Mouse (Mus musculus) midbrain, postnatal 0 days (tissue): ENCODE data around the gene Ube2d1. TPM values are rescaled to one million over a fixed set of nuclear protein-coding genes. Genes with fewer than 3 reads are reported as not detected.
A peak's percentile ranks its signal among the peaks of the same experiment; 100 is the strongest.

Experiments used
- ATAC-seq: fragments of 200-750 bp; cut with Nextera tagmentation; 2 replicates; pipeline ENCODE4 v1.8.0; 2017; ENCODE audit warnings: moderate number of reproducible peaks, mild to moderate bottlenecking, moderate TSS enrichment, moderate library complexity; ENCODE audit not compliant: low FRiP score
- DNase-seq: peaks from one replicate; pipeline ENCODE4 v3.0.0-alpha.2; 2015; ENCODE audit warnings: low spot score
- H3K27ac ChIP-seq: fragments of 300-500 bp; sonication (generic); 2 replicates; pipeline ENCODE4 v1.5.1; 2014; ENCODE audit warnings: low read depth, mild to moderate bottlenecking, low read length, mixed read lengths
- H3K27me3 ChIP-seq: fragments of 300-500 bp; sonication (generic); 2 replicates; pipeline ENCODE4 v1.6.1; 2014; ENCODE audit warnings: low read length, control low read depth, mixed read lengths; ENCODE audit not compliant: insufficient read depth
- H3K36me3 ChIP-seq: fragments of 300-500 bp; sonication (generic); 2 replicates; pipeline ENCODE4 v1.6.1; 2014; ENCODE audit warnings: low read length, control low read depth, mixed read lengths; ENCODE audit not compliant: insufficient read depth
- H3K4me1 ChIP-seq: fragments of 300-500 bp; sonication (generic); 2 replicates; pipeline ENCODE4 v1.6.1; 2014; ENCODE audit warnings: mild to moderate bottlenecking, control low read depth, antibody characterized with exemption, low read length, mixed read lengths; ENCODE audit not compliant: insufficient read depth
- H3K4me2 ChIP-seq: fragments of 300-500 bp; sonication (generic); 2 replicates; pipeline ENCODE4 v1.6.1; 2014; ENCODE audit warnings: low read depth, mild to moderate bottlenecking, low read length, mixed read lengths; ENCODE audit not compliant: poor library complexity, severe bottlenecking
- H3K4me3 ChIP-seq: fragments of 300-500 bp; sonication (generic); 2 replicates; pipeline ENCODE4 v1.5.1; 2014; ENCODE audit warnings: low read depth, mild to moderate bottlenecking, low read length, moderate library complexity
- H3K9ac ChIP-seq: fragments of 300-500 bp; sonication (generic); replicated peaks from 2 replicates; pipeline ENCODE4 v1.6.1; 2014; ENCODE audit warnings: mild to moderate bottlenecking, low read length, moderate library complexity, mixed read lengths; ENCODE audit not compliant: poor library complexity, severe bottlenecking
- H3K9me3 ChIP-seq: fragments of 300-500 bp; sonication (generic); 2 replicates; pipeline ENCODE4 v1.6.1; 2016; ENCODE audit warnings: low read length, control low read depth
- CTCF ChIP-seq: IDR thresholded peaks from 2 replicates; pipeline ENCODE4 v1.5.1; 2016; ENCODE audit warnings: antibody characterized with exemption, mild to moderate bottlenecking
- WGBS: fragments of 180-500 bp; shearing (Covaris S2); extraction: QIAGEN DNeasy Blood & Tissue Kit; methylation state at CpG from one replicate; pipeline ENCODE4 v1.1.7; 2014; 5-methylcytosine and 5-hydroxymethylcytosine counted together
- polyA plus RNA-seq: library from polyadenylated mRNA; unstranded; fragments of >200 nt; fragmentation: Nextera tagmentation; extraction: Ambion mirVana; gene quantifications from 2 replicates; pipeline ENCODE4 v1.2.1, GENCODE M21; 2015
- total RNA-seq: library from RNA; depleted of rRNA; stranded (reverse); fragments of >200 nt; gene quantifications from 2 replicates; pipeline ENCODE4 v1.2.3, GENCODE M21; 2014

Gene Ube2d1
- total and polyA plus RNA-seq, 2 experiments from 2014 or later, result 100 to 179 TPM

DNA sequence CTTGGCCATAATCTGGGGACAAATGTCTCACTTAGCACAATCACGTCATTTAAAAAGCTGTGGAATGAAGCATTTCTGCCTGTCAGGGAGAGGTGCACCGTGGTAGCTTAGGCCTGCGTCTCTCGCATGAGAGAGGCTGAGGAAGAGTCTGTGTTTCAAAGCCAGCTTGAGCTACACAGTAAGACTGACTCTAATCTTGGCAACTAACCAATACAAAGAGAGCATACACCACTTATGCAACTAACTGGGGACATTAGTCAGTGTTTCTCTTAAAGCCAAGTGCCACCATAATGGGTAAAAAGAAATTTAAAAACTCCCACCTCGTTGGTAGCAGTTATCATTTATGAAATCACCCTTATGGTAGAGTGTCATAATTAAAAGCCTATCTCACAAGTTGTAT lies 43.8 kb upstream of the Ube2d1 start:
- Histone ChIP-seq H3K4me3 (no peak overlapping the region), H3K4me1 (no peaks in the 10 kb centered on the region), H3K27me3 (no peaks in the 10 kb centered on the region), H3K27ac (no peak overlapping the region), H3K36me3 (peaks cover 17% of the 10 kb centered on the region), H3K4me2 (no peak overlapping the region), H3K9me3 (no peaks in the 10 kb centered on the region), H3K9ac (no peak overlapping the region)
- DNase-seq (no peak), ATAC-seq (no peak)
- 90% methylated on average over 5 of the region's 5 CpGs for WGBS
- TF ChIP-seq CTCF, result no peak

DNA sequence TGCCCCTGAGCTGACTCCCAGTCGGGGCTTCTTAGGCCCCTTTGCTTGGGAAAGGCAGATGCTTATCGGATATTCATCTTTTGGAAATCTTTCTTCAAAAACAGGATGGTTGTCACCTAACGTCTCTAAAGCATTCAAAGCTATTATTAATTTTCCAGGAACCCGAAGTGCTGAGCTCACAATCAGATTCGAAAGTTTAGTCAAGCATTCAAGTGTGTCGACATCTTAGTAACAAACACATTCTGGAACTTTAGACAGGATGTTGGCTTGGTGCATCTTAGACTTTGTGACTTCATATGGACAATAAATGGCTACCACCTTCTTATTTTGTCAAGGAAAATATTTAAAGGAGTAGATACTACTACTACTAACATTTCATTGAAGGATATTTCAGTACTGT lies 43.3 kb upstream of the Ube2d1 start:
- H3K4me1 ChIP-seq, result no peaks in the 10 kb centered on the region
- DNase-seq (no peak), ATAC-seq (no peak)
- H3K4me3 ChIP-seq, result no peak overlapping the region
- peaks cover 17% of the 10 kb centered on the region for H3K36me3 ChIP-seq
- 83% methylated on average over 6 of the region's 6 CpGs for WGBS
- TF ChIP-seq CTCF, result no peak
- no peak overlapping the region for H3K27ac ChIP-seq
- H3K27me3 ChIP-seq, result no peaks in the 10 kb centered on the region
- H3K9me3 ChIP-seq, result no peaks in the 10 kb centered on the region
- no peak overlapping the region for H3K9ac ChIP-seq
- no peak overlapping the region for H3K4me2 ChIP-seq

DNA sequence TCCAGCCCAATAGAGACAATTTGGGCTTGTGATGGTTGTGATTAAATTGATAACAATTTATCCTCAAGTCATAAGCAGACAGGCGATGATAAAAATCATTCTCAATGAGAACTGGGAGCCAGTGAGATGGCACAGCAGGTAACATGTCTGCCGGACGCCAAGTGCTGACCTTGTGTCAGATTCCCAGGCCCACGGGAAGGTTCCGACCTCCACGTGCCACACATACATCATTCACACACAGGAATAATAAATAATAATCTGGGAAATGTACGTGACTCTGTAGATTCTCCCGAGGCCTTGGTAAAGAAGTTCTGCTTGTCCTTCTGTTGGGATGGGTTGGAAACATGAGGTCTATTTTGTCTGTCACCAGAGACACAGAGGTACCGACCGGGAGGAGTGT lies 42.3 kb upstream of the Ube2d1 start:
- no peak for TF ChIP-seq CTCF
- Histone ChIP-seq H3K36me3 (peaks cover 17% of the 10 kb centered on the region), H3K9me3 (no peaks in the 10 kb centered on the region), H3K9ac (no peak overlapping the region), H3K27ac (no peak overlapping the region), H3K4me3 (no peak overlapping the region), H3K4me1 (no peaks in the 10 kb centered on the region), H3K27me3 (no peaks in the 10 kb centered on the region), H3K4me2 (no peak overlapping the region)
- ATAC-seq, result no peak
- DNase-seq, result no peak
- 85% methylated on average over 10 of the region's 10 CpGs for WGBS

DNA sequence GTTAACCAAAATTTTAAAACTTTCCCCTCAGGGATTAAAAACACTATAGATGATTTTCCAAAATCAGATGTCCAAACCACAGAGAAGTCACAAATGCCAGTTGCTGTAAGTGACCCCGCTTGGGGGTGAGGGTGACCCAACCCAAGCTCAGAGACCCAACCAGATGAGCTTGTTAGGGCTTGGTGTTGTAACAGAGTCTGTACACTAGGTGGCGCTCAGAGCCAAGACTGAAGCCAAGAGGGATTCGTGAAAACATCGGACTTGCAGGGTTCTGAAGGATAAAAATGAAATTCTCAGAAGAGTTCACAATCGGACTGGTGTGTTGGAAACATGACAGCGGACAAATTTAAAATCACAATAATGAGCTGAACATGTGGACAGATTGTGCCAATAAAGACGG lies 41.7 kb upstream of the Ube2d1 start:
- Histone ChIP-seq H3K4me2 (no peak overlapping the region), H3K36me3 (peaks cover 17% of the 10 kb centered on the region), H3K4me1 (no peaks in the 10 kb centered on the region), H3K27me3 (no peaks in the 10 kb centered on the region), H3K27ac (no peak overlapping the region), H3K9ac (no peak overlapping the region), H3K4me3 (no peak overlapping the region), H3K9me3 (no peaks in the 10 kb centered on the region)
- TF ChIP-seq CTCF, result peak; percentile 96
- DNase-seq (peak; percentile 85), ATAC-seq (no peak)
- WGBS, result 10% methylated on average over 7 of the region's 7 CpGs

DNA sequence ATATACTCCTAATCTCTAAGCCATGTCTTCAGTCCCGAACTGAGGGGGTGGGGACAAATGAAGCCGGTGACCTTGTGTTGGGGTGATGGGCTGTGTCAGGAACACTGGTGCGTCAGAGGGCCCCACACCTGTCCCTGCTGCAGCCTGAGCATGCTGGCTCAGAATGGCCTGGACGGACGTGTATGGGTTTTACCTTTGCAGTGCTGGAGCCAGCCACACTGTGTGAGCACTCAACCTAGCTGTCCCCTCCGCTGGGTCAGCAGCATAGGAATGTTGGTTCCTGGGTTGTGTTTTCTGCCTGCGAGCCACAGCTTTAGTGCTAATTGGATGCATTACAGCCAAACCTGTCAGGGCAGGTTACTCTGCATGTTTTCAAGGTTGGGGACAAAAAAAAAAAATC lies 41.1 kb upstream of the Ube2d1 start:
- Histone ChIP-seq H3K4me3 (no peak overlapping the region), H3K9ac (no peak overlapping the region), H3K27ac (no peak overlapping the region), H3K36me3 (peaks cover 17% of the 10 kb centered on the region), H3K27me3 (no peaks in the 10 kb centered on the region), H3K4me2 (no peak overlapping the region), H3K4me1 (no peaks in the 10 kb centered on the region), H3K9me3 (no peaks in the 10 kb centered on the region)
- no peak for ATAC-seq
- no peak for TF ChIP-seq CTCF
- no peak for DNase-seq
- whole genome bisulfite sequencing, result 82% methylated on average over 7 of the region's 7 CpGs

DNA sequence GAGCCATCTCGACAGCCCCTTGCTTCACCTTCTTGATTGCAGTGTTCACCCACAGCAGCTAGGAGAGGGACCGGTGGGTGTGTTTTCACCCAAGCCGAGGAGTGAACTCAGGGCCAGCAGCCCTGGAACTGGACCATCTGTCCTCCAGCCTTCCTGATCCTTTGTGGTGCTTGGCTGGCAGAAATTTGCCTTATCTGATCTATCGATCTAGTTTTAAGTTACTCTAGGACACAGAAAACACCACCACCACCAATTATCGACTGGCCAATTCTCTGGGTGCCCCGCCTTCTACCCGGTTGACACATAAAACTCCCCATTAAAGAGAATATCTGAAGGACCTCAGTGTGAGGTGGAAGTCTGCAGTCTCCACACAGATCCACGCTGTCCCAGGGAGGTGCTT lies 38.6 kb upstream of the Ube2d1 start:
- no peak for DNase-seq
- Histone ChIP-seq H3K27ac (no peak overlapping the region), H3K9ac (no peak overlapping the region), H3K27me3 (no peaks in the 10 kb centered on the region), H3K4me3 (no peak overlapping the region), H3K36me3 (no peaks in the 10 kb centered on the region), H3K4me2 (no peak overlapping the region), H3K4me1 (no peaks in the 10 kb centered on the region), H3K9me3 (no peaks in the 10 kb centered on the region)
- TF ChIP-seq CTCF, result no peak
- WGBS, result 87% methylated on average over 8 of the region's 8 CpGs
- no peak for ATAC-seq
